In genomic region chr17:5228616-5229250, GRCm38 (mm10) we compare ENCODE assay signal across 16 mouse cellular contexts.
A peak's percentile ranks its signal among the peaks of the same experiment; 100 is the strongest.
DNase-seq lines count a peak whose midpoint lies in the region; ATAC-seq and TF ChIP-seq lines count a peak whose summit lies in the region.
"Had no signal": no experiment of that assay in that cellular context is flagged by ENCODE, and none has a peak within 500 bp of the region (broad histone marks: within the 10 kb centered on the region; RNA-seq: fewer than 3 reads in every experiment).

No protein-coding gene starts in this region.

- TF ChIP-seq CTCF in layer of hippocampus, adult 2 months (conservative IDR thresholded peaks at IDR 0.05), result no peak
- no peak for TF ChIP-seq CTCF in forebrain, postnatal 0 days (IDR thresholded peaks at IDR 0.05; ENCODE audit: low read depth)
- no peak for TF ChIP-seq CTCF in lung, adult 2 months (IDR thresholded peaks at IDR 0.05; ENCODE audit: insufficient read depth, low read length)

- H3K27me3 ChIP-seq in forebrain, postnatal 0 days (ENCODE audit: insufficient read depth, low read length), result no peaks in the 10 kb centered on the region
- no peaks in the 10 kb centered on the region for H3K27me3 ChIP-seq in intestine, embryonic 14.5 days (replicated peaks; ENCODE audit: control insufficient read depth, insufficient read depth, low read length)
- H3K27me3 ChIP-seq in neural tube, embryonic 13.5 days, result no peaks in the 10 kb centered on the region
- H3K27me3 ChIP-seq: CH12.LX; midbrain, embryonic 12.5 days; Patski had no signal

- H3K4me1 ChIP-seq in forebrain, postnatal 0 days (ENCODE audit: insufficient read depth), result peaks cover 11% of the 10 kb centered on the region; the same call in 1 of the 2 replicates
- H3K4me1 ChIP-seq in intestine, embryonic 14.5 days (replicated peaks; ENCODE audit: control insufficient read depth, insufficient read depth, low read length), result peaks cover 38% of the 10 kb centered on the region
- peaks cover 83% of the 10 kb centered on the region for H3K4me1 ChIP-seq in neural tube, embryonic 13.5 days (replicated peaks)
- peaks cover 13% of the 10 kb centered on the region for H3K4me1 ChIP-seq in lung, adult 2 months (ENCODE audit: control insufficient read depth, insufficient read depth, low read length)

- no peak for DNase-seq in layer of hippocampus, adult 2 months (ENCODE audit: low spot score in 2 of 2)
- no peak for DNase-seq in layer of hippocampus, postnatal 10 days (ENCODE audit: low spot score in 2 of 2)
- no peak for DNase-seq in forebrain, postnatal 0 days
- DNase-seq in intestine, embryonic 14.5 days (ENCODE audit: low spot score), result no peak
- DNase-seq in layer of hippocampus, adult 9-10 months (ENCODE audit: low spot score), result no peak
- no peak for DNase-seq in lung, adult 2 months
- DNase-seq: adrenal gland, adult 2 months; layer of hippocampus, adult 9-11 months; lung, embryonic 14.5 days; right cerebral cortex, postnatal 4 days had no signal

- ATAC-seq in forebrain, postnatal 0 days, result peak; percentile 14; the same call in 1 of the 2 replicates
- no peak for ATAC-seq in intestine, embryonic 14.5 days (replicated peaks; ENCODE audit: low FRiP score, low TSS enrichment, low read depth)
- ATAC-seq in neural tube, embryonic 13.5 days (ENCODE audit: low read depth), result 0 out of 2 replicates have a peak, but pooled peaks have one; percentile 49
- ATAC-seq: Patski had no signal

- H3K9me3 ChIP-seq in forebrain, postnatal 0 days (ENCODE audit: low read length), result no peaks in the 10 kb centered on the region
- H3K9me3 ChIP-seq in intestine, embryonic 14.5 days (ENCODE audit: control insufficient read depth, low read length), result no peaks in the 10 kb centered on the region
- H3K9me3 ChIP-seq in neural tube, embryonic 13.5 days, result no peaks in the 10 kb centered on the region
- H3K9me3 ChIP-seq: limb, embryonic 13.5 days; midbrain, embryonic 12.5 days had no signal

- H3K36me3 ChIP-seq in forebrain, postnatal 0 days (ENCODE audit: insufficient read depth), result no peaks in the 10 kb centered on the region; the same call in 1 of the 2 replicates
- no peaks in the 10 kb centered on the region for H3K36me3 ChIP-seq in intestine, embryonic 14.5 days (ENCODE audit: control insufficient read depth, insufficient read depth, low read length)
- H3K36me3 ChIP-seq in neural tube, embryonic 13.5 days, result no peaks in the 10 kb centered on the region
- H3K36me3 ChIP-seq: limb, embryonic 13.5 days; midbrain, embryonic 12.5 days had no signal

- WGBS in forebrain, postnatal 0 days, result 79% methylated on average over 6 of the region's 6 CpGs
- WGBS in intestine, embryonic 14.5 days, result 37% methylated on average over 6 of the region's 6 CpGs
- WGBS in neural tube, embryonic 13.5 days, result 80% methylated on average over 6 of the region's 6 CpGs
- WGBS in lung, adult 2 months, result 73% methylated on average over 6 of the region's 6 CpGs

- no peak overlapping the region for H3K4me3 ChIP-seq in layer of hippocampus, adult 2 months
- H3K4me3 ChIP-seq in forebrain, postnatal 0 days (ENCODE audit: low read depth, low read length), result no peak overlapping the region
- no peak overlapping the region for H3K4me3 ChIP-seq in intestine, embryonic 14.5 days (ENCODE audit: low read depth, low read length)
- H3K4me3 ChIP-seq in neural tube, embryonic 13.5 days, result no peak overlapping the region
- no peak overlapping the region for H3K4me3 ChIP-seq in lung, adult 2 months (replicated peaks; ENCODE audit: extremely low read depth, low read depth, low read length)
- H3K4me3 ChIP-seq: limb, embryonic 13.5 days; midbrain, embryonic 12.5 days had no signal

- TF ChIP-seq POLR2A in lung, adult 2 months (IDR thresholded peaks at IDR 0.05; ENCODE audit: borderline replicate concordance, extremely low read depth, low read depth, low read length), result no peak

- no peak overlapping the region for H3K4me2 ChIP-seq in forebrain, postnatal 0 days (ENCODE audit: low read depth)
- 0 out of 2 replicates have a peak overlapping the region, but pooled peaks have one; percentile 6 for H3K4me2 ChIP-seq in intestine, embryonic 14.5 days (ENCODE audit: low read length)
- 0 out of 2 replicates have a peak overlapping the region, but pooled peaks have one; percentile 14 for H3K4me2 ChIP-seq in neural tube, embryonic 13.5 days
- H3K4me2 ChIP-seq: heart, embryonic 11.5 days; limb, embryonic 13.5 days; lung, embryonic 14.5 days; midbrain, embryonic 12.5 days had no signal

- peak overlapping the region; percentile 46; the same call in 1 of the 2 replicates for H3K27ac ChIP-seq in layer of hippocampus, adult 2 months
- no peak overlapping the region for H3K27ac ChIP-seq in forebrain, postnatal 0 days (ENCODE audit: low read depth, low read length)
- no peak overlapping the region for H3K27ac ChIP-seq in intestine, embryonic 14.5 days (ENCODE audit: low read depth)
- H3K27ac ChIP-seq in neural tube, embryonic 13.5 days (replicated peaks), result peak overlapping the region; percentile 82
- H3K27ac ChIP-seq: limb, embryonic 13.5 days; midbrain, embryonic 12.5 days had no signal

- H3K9ac ChIP-seq in forebrain, postnatal 0 days, result no peak overlapping the region
- no peak overlapping the region for H3K9ac ChIP-seq in intestine, embryonic 14.5 days (ENCODE audit: low read length)
- no peak overlapping the region for H3K9ac ChIP-seq in neural tube, embryonic 13.5 days
- H3K9ac ChIP-seq: limb, embryonic 13.5 days; lung, embryonic 14.5 days; midbrain, embryonic 12.5 days had no signal

Comparison
In these comparisons a context has a peak if more than half of its experiments do, and no peak if none do; other contexts are left out.
1. H3K27ac ChIP-seq: peak in layer of hippocampus, adult 2 months (single experiment) and neural tube, embryonic 13.5 days (single experiment); none in forebrain, postnatal 0 days (single experiment) and intestine, embryonic 14.5 days (single experiment).